Mouse (Mus musculus): ENCODE measurements around the gene Cenpv. TPM values are rescaled to one million over a fixed set of nuclear protein-coding genes. Genes with fewer than 3 reads are reported as not detected.

The Cenpv gene
- polyA plus RNA-seq, 1 experiment from 2014 or later: 29.8 TPM

- peak overlapping the region; percentile 92; the same call in 1 of the 2 replicates for H3K9ac ChIP-seq (ENCODE audit: low read depth, low read length)
- peak overlapping the region; percentile 98; the same call in 1 of the 2 replicates for H3K27ac ChIP-seq (ENCODE audit: low read depth, low read length)
- peaks cover 10% of the 10 kb centered on the region; the same call in 1 of the 2 replicates for H3K4me1 ChIP-seq (ENCODE audit: control insufficient read depth, insufficient read depth, low read length)
- peaks cover 18% of the 10 kb centered on the region for H3K36me3 ChIP-seq (ENCODE audit: control insufficient read depth, insufficient read depth, low read length)
- peak overlapping the region; percentile 78 for H3K4me3 ChIP-seq (ENCODE audit: low read length)
- H3K9me3 ChIP-seq (ENCODE audit: control insufficient read depth, low read length): no peaks in the 10 kb centered on the region
- peak overlapping the region; percentile 90 for H3K4me2 ChIP-seq (replicated peaks; ENCODE audit: low read depth, low read length)
- no peak for ATAC-seq (ENCODE audit: low FRiP score, low TSS enrichment)
- H3K27me3 ChIP-seq (ENCODE audit: control insufficient read depth, insufficient read depth, low read length): no peaks in the 10 kb centered on the region
- WGBS: 14% methylated on average over 5 of the region's 5 CpGs
Measured at GRCm38 (mm10) chr11:62549782-62550181, 10.7 kb upstream of the Cenpv start.

- Histone ChIP-seq H3K27ac (ENCODE audit: low read depth, low read length) (no peak overlapping the region), H3K27me3 (ENCODE audit: control insufficient read depth, insufficient read depth, low read length) (no peaks in the 10 kb centered on the region), H3K4me1 (ENCODE audit: control insufficient read depth, insufficient read depth, low read length) (no peaks in the 10 kb centered on the region), H3K9me3 (ENCODE audit: control insufficient read depth, low read length) (no peaks in the 10 kb centered on the region), H3K4me2 (replicated peaks; ENCODE audit: low read depth, low read length) (no peak overlapping the region), H3K4me3 (ENCODE audit: low read length) (no peak overlapping the region), H3K9ac (ENCODE audit: low read depth, low read length) (no peak overlapping the region), H3K36me3 (ENCODE audit: control insufficient read depth, insufficient read depth, low read length) (no peaks in the 10 kb centered on the region)
- 84% methylated on average over 3 of the region's 3 CpGs for WGBS
- no peak for ATAC-seq (ENCODE audit: low FRiP score, low TSS enrichment)
Measured at GRCm38 (mm10) chr11:62543991-62544390, 4.9 kb upstream of the Cenpv start.

GRCm38 (mm10) chr11:62541581-62541980 lies 2.5 kb upstream of the Cenpv start:
- Histone ChIP-seq H3K9me3 (ENCODE audit: control insufficient read depth, low read length) (no peaks in the 10 kb centered on the region), H3K27ac (ENCODE audit: low read depth, low read length) (no peak overlapping the region), H3K4me3 (ENCODE audit: low read length) (no peak overlapping the region), H3K4me1 (ENCODE audit: control insufficient read depth, insufficient read depth, low read length) (no peaks in the 10 kb centered on the region), H3K9ac (ENCODE audit: low read depth, low read length) (no peak overlapping the region), H3K27me3 (ENCODE audit: control insufficient read depth, insufficient read depth, low read length) (no peaks in the 10 kb centered on the region), H3K4me2 (replicated peaks; ENCODE audit: low read depth, low read length) (no peak overlapping the region), H3K36me3 (ENCODE audit: control insufficient read depth, insufficient read depth, low read length) (no peaks in the 10 kb centered on the region)
- WGBS: 79% methylated on average over 8 of the region's 8 CpGs
- ATAC-seq (ENCODE audit: low FRiP score, low TSS enrichment): no peak

GRCm38 (mm10) chr11:62540969-62541368 lies 1.9 kb upstream of the Cenpv start:
- Histone ChIP-seq H3K27ac (ENCODE audit: low read depth, low read length) (no peak overlapping the region), H3K27me3 (ENCODE audit: control insufficient read depth, insufficient read depth, low read length) (no peaks in the 10 kb centered on the region), H3K36me3 (ENCODE audit: control insufficient read depth, insufficient read depth, low read length) (no peaks in the 10 kb centered on the region), H3K9me3 (ENCODE audit: control insufficient read depth, low read length) (no peaks in the 10 kb centered on the region), H3K4me1 (ENCODE audit: control insufficient read depth, insufficient read depth, low read length) (no peaks in the 10 kb centered on the region), H3K4me3 (ENCODE audit: low read length) (no peak overlapping the region), H3K9ac (ENCODE audit: low read depth, low read length) (no peak overlapping the region), H3K4me2 (replicated peaks; ENCODE audit: low read depth, low read length) (no peak overlapping the region)
- WGBS: 46% methylated on average over 2 of the region's 2 CpGs
- ATAC-seq (ENCODE audit: low FRiP score, low TSS enrichment): no peak

- ATAC-seq (ENCODE audit: low FRiP score, low TSS enrichment): no peak
Measured at GRCm38 (mm10) chr11:62540167-62540566, 1.1 kb upstream of the Cenpv start.

GRCm38 (mm10) chr11:62538321-62539088 lies 556 bp downstream of the Cenpv start:
- no peaks in the 10 kb centered on the region for H3K27me3 ChIP-seq (ENCODE audit: control insufficient read depth, insufficient read depth, low read length)
- H3K27ac ChIP-seq (ENCODE audit: low read depth, low read length): no peak overlapping the region; the same call in 1 of the 2 replicates
- H3K36me3 ChIP-seq (ENCODE audit: control insufficient read depth, insufficient read depth, low read length): no peaks in the 10 kb centered on the region
- H3K4me1 ChIP-seq (ENCODE audit: control insufficient read depth, insufficient read depth, low read length): no peaks in the 10 kb centered on the region
- H3K4me2 ChIP-seq (replicated peaks; ENCODE audit: low read depth, low read length): peak overlapping the region; percentile 88
- H3K9ac ChIP-seq (ENCODE audit: low read depth, low read length): peak overlapping the region; percentile 90
- peak; percentile 69 for ATAC-seq (ENCODE audit: low FRiP score, low TSS enrichment)
- H3K9me3 ChIP-seq (ENCODE audit: control insufficient read depth, low read length): no peaks in the 10 kb centered on the region
- peak overlapping the region; percentile 78 for H3K4me3 ChIP-seq (ENCODE audit: low read length)
- WGBS: 1% methylated on average over 59 of the region's 73 CpGs

More at GRCm38 (mm10) chr11:62540167-62540566, 1.1 kb upstream of the Cenpv start:
- Histone ChIP-seq H3K9ac (ENCODE audit: low read depth, low read length) (no peak overlapping the region), H3K4me3 (ENCODE audit: low read length) (no peak overlapping the region), H3K9me3 (ENCODE audit: control insufficient read depth, low read length) (no peaks in the 10 kb centered on the region), H3K4me2 (replicated peaks; ENCODE audit: low read depth, low read length) (no peak overlapping the region), H3K4me1 (ENCODE audit: control insufficient read depth, insufficient read depth, low read length) (no peaks in the 10 kb centered on the region), H3K27ac (ENCODE audit: low read depth, low read length) (no peak overlapping the region), H3K36me3 (ENCODE audit: control insufficient read depth, insufficient read depth, low read length) (no peaks in the 10 kb centered on the region), H3K27me3 (ENCODE audit: control insufficient read depth, insufficient read depth, low read length) (no peaks in the 10 kb centered on the region)
- 85% methylated on average over 7 of the region's 7 CpGs for WGBS

- WGBS: 29% methylated on average over 7 of the region's 7 CpGs
- Histone ChIP-seq H3K27ac (ENCODE audit: low read depth, low read length) (no peak overlapping the region), H3K4me3 (ENCODE audit: low read length) (no peak overlapping the region)
Measured at GRCm38 (mm10) chr11:62537590-62537989, 1.5 kb downstream of the Cenpv start.

GRCm38 (mm10) chr11:62537089-62537488 lies 2.0 kb downstream of the Cenpv start:
- no peak for ATAC-seq (ENCODE audit: low FRiP score, low TSS enrichment)
- Histone ChIP-seq H3K27ac (ENCODE audit: low read depth, low read length) (no peak overlapping the region), H3K4me2 (replicated peaks; ENCODE audit: low read depth, low read length) (no peak overlapping the region), H3K4me1 (ENCODE audit: control insufficient read depth, insufficient read depth, low read length) (no peaks in the 10 kb centered on the region), H3K9me3 (ENCODE audit: control insufficient read depth, low read length) (no peaks in the 10 kb centered on the region), H3K36me3 (ENCODE audit: control insufficient read depth, insufficient read depth, low read length) (peaks cover 3% of the 10 kb centered on the region; the same call in 1 of the 2 replicates), H3K9ac (ENCODE audit: low read depth, low read length) (no peak overlapping the region), H3K27me3 (ENCODE audit: control insufficient read depth, insufficient read depth, low read length) (no peaks in the 10 kb centered on the region), H3K4me3 (ENCODE audit: low read length) (no peak overlapping the region)
- 87% methylated on average over 8 of the region's 8 CpGs for WGBS

More at GRCm38 (mm10) chr11:62537590-62537989, 1.5 kb downstream of the Cenpv start:
- Histone ChIP-seq H3K27me3 (ENCODE audit: control insufficient read depth, insufficient read depth, low read length) (no peaks in the 10 kb centered on the region), H3K9ac (ENCODE audit: low read depth, low read length) (no peak overlapping the region), H3K4me2 (replicated peaks; ENCODE audit: low read depth, low read length) (peak overlapping the region; percentile 88; the same call in 1 of the 2 replicates), H3K36me3 (ENCODE audit: control insufficient read depth, insufficient read depth, low read length) (peaks cover 3% of the 10 kb centered on the region; the same call in 1 of the 2 replicates), H3K4me1 (ENCODE audit: control insufficient read depth, insufficient read depth, low read length) (no peaks in the 10 kb centered on the region), H3K9me3 (ENCODE audit: control insufficient read depth, low read length) (no peaks in the 10 kb centered on the region)
- no peak for ATAC-seq (ENCODE audit: low FRiP score, low TSS enrichment)

- no peak overlapping the region for H3K4me3 ChIP-seq (ENCODE audit: low read length)
- 64% methylated on average over 2 of the region's 2 CpGs for WGBS
- no peaks in the 10 kb centered on the region for H3K9me3 ChIP-seq (ENCODE audit: control insufficient read depth, low read length)
- no peak for ATAC-seq (ENCODE audit: low FRiP score, low TSS enrichment)
- no peak overlapping the region for H3K27ac ChIP-seq (ENCODE audit: low read depth, low read length)
- H3K27me3 ChIP-seq (ENCODE audit: control insufficient read depth, insufficient read depth, low read length): no peaks in the 10 kb centered on the region
- H3K4me2 ChIP-seq (replicated peaks; ENCODE audit: low read depth, low read length): no peak overlapping the region
- H3K4me1 ChIP-seq (ENCODE audit: control insufficient read depth, insufficient read depth, low read length): no peaks in the 10 kb centered on the region
- H3K9ac ChIP-seq (ENCODE audit: low read depth, low read length): no peak overlapping the region
- H3K36me3 ChIP-seq (ENCODE audit: control insufficient read depth, insufficient read depth, low read length): no peaks in the 10 kb centered on the region
Measured at GRCm38 (mm10) chr11:62522283-62522682, 16.8 kb downstream of the Cenpv start.

Measured in kidney, embryonic 14.5 days (tissue).